Mouse (Mus musculus): Measurements from ENCODE around the gene Tcaim. TPM values are rescaled to one million over a fixed set of nuclear protein-coding genes. Genes with fewer than 3 reads are reported as not detected.
"Not testable (repeated sequence)": the region's sequence is repeated elsewhere in the genome, so short reads cannot be mapped to it uniquely, and the experiment has no call there.

The Tcaim gene
- polyA plus RNA-seq, 1 experiment from 2014 or later: 8.5 TPM

DNA sequence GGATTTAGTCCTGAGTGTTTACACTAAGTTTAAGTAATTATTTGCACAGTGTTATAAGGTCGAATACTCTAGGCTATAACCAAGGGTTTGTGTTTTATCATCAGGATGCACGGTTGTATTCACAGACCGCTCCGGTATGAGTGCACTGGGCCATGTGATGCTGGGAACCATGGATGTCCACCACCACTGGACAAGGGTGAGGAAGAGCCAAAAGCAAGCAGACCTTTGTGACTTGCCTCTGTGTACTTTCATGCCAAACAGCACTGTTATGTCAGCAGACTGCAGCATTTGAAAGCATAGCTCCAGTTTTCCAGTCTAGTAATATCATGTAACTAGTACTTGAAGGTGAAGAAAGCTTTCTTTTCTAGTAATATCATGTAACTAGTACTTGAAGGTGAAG, 21.4 kb downstream of the Tcaim start:
- Histone ChIP-seq H3K4me3 (no peak overlapping the region), H3K4me2 (no peak overlapping the region), H3K4me1 (replicated peaks) (no peaks in the 10 kb centered on the region), H3K9me3 (no peaks in the 10 kb centered on the region), H3K27me3 (no peaks in the 10 kb centered on the region), H3K9ac (no peak overlapping the region), H3K36me3 (peaks cover 57% of the 10 kb centered on the region), H3K27ac (replicated peaks) (no peak overlapping the region)
- no peak for ATAC-seq (ENCODE audit: low FRiP score, low read depth)
- WGBS: 96% methylated on average over 4 of the region's 4 CpGs

DNA sequence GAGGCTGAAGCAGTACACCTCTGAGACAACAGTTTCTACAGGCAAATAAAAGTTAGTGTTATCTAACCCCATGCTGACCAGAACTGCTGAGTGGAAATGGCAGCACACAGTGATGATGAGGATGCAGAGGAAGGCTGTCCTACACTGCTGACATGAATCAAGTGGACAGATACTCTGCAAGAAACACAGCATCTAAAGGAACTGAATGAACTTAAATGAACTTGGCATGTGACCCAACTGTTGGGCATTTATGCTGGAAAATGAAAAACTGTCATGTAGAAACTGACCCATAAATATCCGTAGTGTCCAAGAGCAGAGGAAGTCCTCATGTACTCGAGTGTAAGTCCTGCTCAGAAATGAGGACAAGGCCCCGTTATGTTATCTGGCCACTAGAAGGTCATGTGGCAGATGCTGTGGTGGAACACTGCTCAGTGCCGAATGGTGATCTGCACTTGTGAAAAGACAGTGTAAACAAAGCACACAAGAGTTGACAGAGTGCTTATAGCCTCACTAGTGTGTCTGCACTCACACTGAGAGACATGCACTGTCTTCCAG, 24.6 kb downstream of the Tcaim start:
- 94% methylated on average over 4 of the region's 4 CpGs for WGBS
- Histone ChIP-seq H3K4me2 (no peak overlapping the region), H3K36me3 (peaks cover 48% of the 10 kb centered on the region), H3K27ac (replicated peaks) (no peak overlapping the region), H3K9me3 (no peaks in the 10 kb centered on the region), H3K9ac (no peak overlapping the region), H3K27me3 (no peaks in the 10 kb centered on the region), H3K4me3 (no peak overlapping the region), H3K4me1 (replicated peaks) (no peaks in the 10 kb centered on the region)
- no peak for ATAC-seq (ENCODE audit: low FRiP score, low read depth)

- H3K4me1 ChIP-seq (replicated peaks): peaks cover 12% of the 10 kb centered on the region; the same call in 1 of the 2 replicates
- H3K36me3 ChIP-seq: 0 out of 2 replicates have a peak, but pooled peaks cover 10% of the 10 kb centered on the region
- H3K27ac ChIP-seq (replicated peaks): peak overlapping the region; percentile 46
- H3K4me3 ChIP-seq: no peak overlapping the region
- no peak overlapping the region for H3K9ac ChIP-seq
- H3K27me3 ChIP-seq: no peaks in the 10 kb centered on the region
- no peaks in the 10 kb centered on the region for H3K9me3 ChIP-seq
- H3K4me2 ChIP-seq: no peak overlapping the region
- WGBS: 72% methylated on average over 9 of the region's 9 CpGs
- peak; percentile 34; the same call in 1 of the 2 replicates for ATAC-seq (ENCODE audit: low FRiP score, low read depth)
Observed at GRCm38 (mm10) chr9:122836126-122836525, 30.8 kb downstream of the Tcaim start.

DNA sequence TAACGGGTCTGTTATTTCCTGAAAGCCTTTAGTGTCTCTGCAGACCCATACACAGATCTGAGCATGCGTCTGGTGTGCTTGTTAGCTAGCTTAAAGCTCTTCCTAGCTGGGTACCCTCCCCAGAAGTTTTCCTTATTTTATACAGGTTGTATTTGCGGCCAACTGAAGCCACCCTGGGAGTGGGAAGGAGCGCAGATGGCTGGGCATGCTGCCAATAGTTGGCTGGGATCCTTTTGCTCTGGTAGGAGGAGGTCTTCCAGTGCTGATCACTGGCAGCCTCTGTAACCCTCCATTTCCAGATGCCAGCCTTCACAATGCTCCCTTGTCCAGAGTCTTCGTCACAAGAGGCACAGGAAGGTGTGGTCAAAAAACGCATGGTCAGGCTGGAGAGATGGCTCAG, 31.5 kb downstream of the Tcaim start:
- peak; percentile 81 for ATAC-seq (ENCODE audit: low FRiP score, low read depth)
- H3K27ac ChIP-seq (replicated peaks): peak overlapping the region; percentile 46
- H3K27me3 ChIP-seq: no peaks in the 10 kb centered on the region
- H3K9me3 ChIP-seq: no peaks in the 10 kb centered on the region
- H3K9ac ChIP-seq: no peak overlapping the region
- WGBS: 40% methylated on average over 6 of the region's 6 CpGs
- no peak overlapping the region for H3K4me3 ChIP-seq
- 0 out of 2 replicates have a peak, but pooled peaks cover 10% of the 10 kb centered on the region for H3K36me3 ChIP-seq
- peaks cover 12% of the 10 kb centered on the region; the same call in 1 of the 2 replicates for H3K4me1 ChIP-seq (replicated peaks)
- H3K4me2 ChIP-seq: no peak overlapping the region

GRCm38 (mm10) chr9:122837216-122837615, 31.9 kb downstream of the Tcaim start:
- H3K27ac ChIP-seq (replicated peaks): peak overlapping the region; percentile 43
- H3K27me3 ChIP-seq: no peaks in the 10 kb centered on the region
- H3K4me2 ChIP-seq: no peak overlapping the region
- H3K4me1 ChIP-seq (replicated peaks): peaks cover 12% of the 10 kb centered on the region; the same call in 1 of the 2 replicates
- H3K9me3 ChIP-seq: no peaks in the 10 kb centered on the region
- no peak overlapping the region for H3K4me3 ChIP-seq
- 83% methylated on average over 4 of the region's 4 CpGs for WGBS
- no peak overlapping the region for H3K9ac ChIP-seq
- H3K36me3 ChIP-seq: 0 out of 2 replicates have a peak, but pooled peaks cover 10% of the 10 kb centered on the region
- peak; percentile 56; the same call in 1 of the 2 replicates for ATAC-seq (ENCODE audit: low FRiP score, low read depth)

DNA sequence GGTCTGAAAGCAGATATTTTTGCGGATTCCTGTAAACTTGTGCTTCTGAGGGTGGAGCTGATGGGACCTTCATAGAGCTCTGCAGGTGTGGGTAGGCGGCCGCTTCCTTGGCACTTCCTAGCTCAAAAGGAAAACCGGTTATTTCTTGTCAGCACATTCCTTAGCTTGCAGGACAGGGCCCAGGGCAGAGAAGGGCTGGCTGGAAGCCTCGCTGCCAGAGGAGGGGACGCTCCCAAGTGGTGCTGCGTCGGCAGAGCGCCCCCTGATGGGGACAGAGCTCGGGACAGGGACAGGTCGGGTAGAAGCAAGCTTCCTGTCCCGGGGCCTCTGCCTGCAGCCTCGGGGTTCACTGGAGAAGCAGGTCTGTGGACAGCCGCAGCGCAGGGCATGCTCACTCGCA, 32.3 kb downstream of the Tcaim start:
- no peak for ATAC-seq (ENCODE audit: low FRiP score, low read depth)
- WGBS: 27% methylated on average over 16 of the region's 16 CpGs
- no peak overlapping the region; the same call in 1 of the 2 replicates for H3K27ac ChIP-seq (replicated peaks)
- 0 out of 2 replicates have a peak, but pooled peaks cover 10% of the 10 kb centered on the region for H3K36me3 ChIP-seq
- H3K4me2 ChIP-seq: no peak overlapping the region
- H3K4me3 ChIP-seq: no peak overlapping the region
- H3K9me3 ChIP-seq: no peaks in the 10 kb centered on the region
- no peak overlapping the region for H3K9ac ChIP-seq
- H3K4me1 ChIP-seq (replicated peaks): peaks cover 12% of the 10 kb centered on the region; the same call in 1 of the 2 replicates
- no peaks in the 10 kb centered on the region for H3K27me3 ChIP-seq

- no peak for ATAC-seq (ENCODE audit: low FRiP score, low read depth)
- no peak within 1 kb of the TSS for H3K4me2 ChIP-seq
- no peak within 1 kb of the TSS for H3K4me3 ChIP-seq
- H3K36me3 ChIP-seq: peaks cover 5% of the 10 kb centered on the region
- 84% methylated on average over 3 of the region's 3 CpGs for WGBS
- no peaks in the 10 kb centered on the region for H3K27me3 ChIP-seq
- no peaks in the 10 kb centered on the region for H3K9me3 ChIP-seq
- H3K9ac ChIP-seq: no peak within 1 kb of the TSS
- no peak within 1 kb of the TSS for H3K27ac ChIP-seq (replicated peaks)
- H3K4me1 ChIP-seq (replicated peaks): no peaks in the 10 kb centered on the region
Observed at GRCm38 (mm10) chr9:122843760-122844159, 38.4 kb downstream of the Tcaim start, which contains the start of gene Gm35549. TSS of gene Gm35549 (minus strand) at chr9:122844035.

DNA sequence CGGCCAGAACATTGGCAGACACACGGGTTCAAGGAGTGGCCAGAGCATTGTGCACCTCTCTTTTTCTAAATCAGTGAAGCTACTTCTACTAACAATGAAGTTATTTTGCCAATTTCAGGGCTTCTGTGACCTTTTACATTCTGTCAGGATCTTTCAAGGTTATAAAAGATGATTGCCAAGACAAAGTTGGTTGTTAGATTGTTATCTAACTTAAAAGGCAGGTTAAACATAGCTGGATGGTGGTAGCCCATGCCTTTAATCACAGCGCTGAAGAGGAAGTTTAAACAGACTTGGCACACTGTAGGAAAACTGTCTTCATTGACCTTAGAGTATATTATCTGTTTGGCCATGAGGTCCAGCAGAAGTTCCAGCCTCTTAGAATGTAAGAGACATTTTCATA, 40.3 kb downstream of the Tcaim start:
- Histone ChIP-seq H3K9ac (no peak overlapping the region), H3K4me1 (replicated peaks) (no peaks in the 10 kb centered on the region), H3K27me3 (no peaks in the 10 kb centered on the region), H3K36me3 (peaks cover 22% of the 10 kb centered on the region), H3K4me2 (no peak overlapping the region), H3K9me3 (no peaks in the 10 kb centered on the region), H3K27ac (replicated peaks) (no peak overlapping the region), H3K4me3 (no peak overlapping the region)
- WGBS: 88% methylated on average over 3 of the region's 3 CpGs
- ATAC-seq (ENCODE audit: low FRiP score, low read depth): no peak

- no peak for ATAC-seq (ENCODE audit: low FRiP score, low read depth)
- H3K9ac ChIP-seq: no peak overlapping the region
- H3K27ac ChIP-seq (replicated peaks): no peak overlapping the region
- H3K4me1 ChIP-seq (replicated peaks): no peaks in the 10 kb centered on the region
- H3K4me2 ChIP-seq: no peak overlapping the region
- H3K9me3 ChIP-seq: no peaks in the 10 kb centered on the region
- peaks cover 28% of the 10 kb centered on the region for H3K36me3 ChIP-seq
- no peak overlapping the region for H3K4me3 ChIP-seq
- no peaks in the 10 kb centered on the region for H3K27me3 ChIP-seq
Observed at GRCm38 (mm10) chr9:122846156-122846555, 40.8 kb downstream of the Tcaim start.

DNA sequence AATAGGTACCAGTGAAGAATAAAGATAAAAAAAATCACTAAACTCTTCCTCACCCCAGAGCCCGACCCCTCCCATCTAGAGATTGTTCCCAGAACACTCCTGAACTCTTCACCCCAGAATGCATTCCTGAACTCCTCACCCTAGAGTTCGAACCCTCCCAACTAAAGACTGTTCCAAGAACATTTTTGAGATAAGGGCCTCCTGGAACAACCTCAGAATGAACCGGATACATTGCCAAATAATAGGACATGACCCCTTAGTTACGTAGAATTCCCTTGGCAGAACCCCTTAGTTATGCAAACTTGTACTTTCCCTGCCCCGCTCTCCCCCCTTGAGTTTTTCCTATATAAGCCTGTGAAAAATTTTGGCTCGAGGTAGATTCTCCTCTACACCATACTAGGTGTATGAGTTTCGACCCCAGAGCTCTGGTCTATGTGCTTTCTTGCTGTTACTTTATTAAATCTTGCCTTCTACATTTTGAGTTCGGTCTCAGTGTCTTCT, 42.5 kb downstream of the Tcaim start:
- H3K9me3 ChIP-seq; H3K4me3 ChIP-seq; H3K4me2 ChIP-seq; H3K27me3 ChIP-seq; H3K9ac ChIP-seq; ATAC-seq (ENCODE audit: low FRiP score, low read depth); H3K4me1 ChIP-seq (replicated peaks); H3K27ac ChIP-seq (replicated peaks): not testable (repeated sequence)
- 95% methylated on average over 7 of the region's 8 CpGs for WGBS
- H3K36me3 ChIP-seq: peaks cover 45% of the 10 kb centered on the region

- WGBS: 91% methylated on average over 7 of the region's 7 CpGs
- Histone ChIP-seq H3K4me1 (replicated peaks) (no peaks in the 10 kb centered on the region), H3K36me3 (peaks cover 94% of the 10 kb centered on the region), H3K4me3 (no peak overlapping the region), H3K27ac (replicated peaks) (no peak overlapping the region), H3K9me3 (no peaks in the 10 kb centered on the region), H3K4me2 (no peak overlapping the region), H3K27me3 (no peaks in the 10 kb centered on the region), H3K9ac (no peak overlapping the region)
- ATAC-seq (ENCODE audit: low FRiP score, low read depth): no peak
Observed at GRCm38 (mm10) chr9:122854526-122854925, 49.2 kb downstream of the Tcaim start.

DNA sequence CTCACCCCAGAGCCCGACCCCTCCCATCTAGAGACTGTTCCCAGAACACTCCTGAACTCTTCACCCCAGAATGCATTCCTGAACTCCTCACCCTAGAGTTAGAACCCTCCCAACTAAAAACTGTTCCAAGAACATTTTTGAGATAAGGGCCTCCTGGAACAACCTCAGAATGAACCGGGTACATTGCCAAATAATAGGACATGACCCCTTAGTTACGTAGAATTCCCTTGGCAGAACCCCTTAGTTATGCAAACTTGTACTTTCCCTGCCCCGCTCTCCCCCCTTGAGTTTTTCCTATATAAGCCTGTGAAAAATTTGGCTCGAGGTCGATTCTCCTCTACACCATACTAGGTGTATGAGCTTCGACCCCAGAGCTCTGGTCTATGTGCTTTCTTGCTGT, 49.8 kb downstream of the Tcaim start:
- H3K4me3 ChIP-seq; ATAC-seq (ENCODE audit: low FRiP score, low read depth); H3K9ac ChIP-seq; H3K4me2 ChIP-seq; H3K27ac ChIP-seq (replicated peaks); H3K4me1 ChIP-seq (replicated peaks); H3K27me3 ChIP-seq; H3K9me3 ChIP-seq: not testable (repeated sequence)
- peaks cover 94% of the 10 kb centered on the region for H3K36me3 ChIP-seq
- 92% methylated on average over 3 of the region's 7 CpGs for WGBS

DNA sequence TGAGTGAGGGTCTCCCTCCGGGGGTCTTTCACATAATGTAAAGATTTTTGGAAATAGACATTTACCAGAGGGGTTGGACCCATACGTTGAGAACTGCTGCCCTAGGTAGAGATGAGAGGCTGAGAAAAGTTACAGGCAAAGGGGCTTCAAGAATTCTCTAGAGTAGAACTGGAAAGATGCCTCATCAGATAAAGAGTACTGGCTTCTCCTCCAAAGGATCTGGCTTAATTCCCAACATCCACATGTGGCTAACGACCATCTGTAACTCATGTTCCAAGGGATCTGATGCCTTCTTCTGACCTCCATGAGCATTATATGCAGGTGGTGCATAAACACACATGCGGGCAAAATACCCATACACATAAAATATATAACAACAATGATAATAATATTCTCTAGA, 50.3 kb downstream of the Tcaim start:
- Histone ChIP-seq H3K36me3 (peaks cover 94% of the 10 kb centered on the region), H3K27me3 (no peaks in the 10 kb centered on the region), H3K4me1 (replicated peaks) (no peaks in the 10 kb centered on the region), H3K27ac (replicated peaks) (no peak overlapping the region), H3K9ac (no peak overlapping the region), H3K4me2 (no peak overlapping the region), H3K9me3 (no peaks in the 10 kb centered on the region), H3K4me3 (no peak overlapping the region)
- 99% methylated on average over 4 of the region's 4 CpGs for WGBS
- ATAC-seq (ENCODE audit: low FRiP score, low read depth): no peak

Measured in hindbrain, embryonic 15.5 days (tissue).